Mouse (Mus musculus) G1E (cell line): ENCODE data around the gene Dhrs9. TPM values are rescaled to one million over a fixed set of nuclear protein-coding genes. Genes with fewer than 3 reads are reported as not detected.

Source experiments
- ATAC-seq: 2 replicates; pipeline ENCODE4 v1.8.0; 2016; ENCODE audit warnings: mild to moderate bottlenecking; ENCODE audit not compliant: insufficient number of reproducible peaks, poor library complexity, low FRiP score, severe bottlenecking; ENCODE audit errors: extremely low read depth
- DNase-seq: peaks from one replicate; pipeline ENCODE4 v3.0.0; 2012; ENCODE audit warnings: low spot score
- H3K27me3 ChIP-seq: 2 replicates; pipeline ENCODE4 v1.6.1; 2012; ENCODE audit warnings: mild to moderate bottlenecking, low read length, inconsistent platforms; ENCODE audit not compliant: insufficient read depth
- H3K36me3 ChIP-seq: replicated peaks from 2 replicates; pipeline ENCODE3; 2012; ENCODE audit warnings: mild to moderate bottlenecking, inconsistent platforms
- H3K4me1 ChIP-seq: 2 replicates; pipeline ENCODE4 v1.6.1; 2012; ENCODE audit warnings: low read depth, low read length, inconsistent platforms, mixed read lengths; ENCODE audit not compliant: insufficient read depth
- H3K4me3 ChIP-seq: 2 replicates; pipeline ENCODE4 v1.5.1; 2012; ENCODE audit warnings: low read depth, mild to moderate bottlenecking, inconsistent platforms, low read length, moderate library complexity, mixed read lengths
- H3K9me3 ChIP-seq: replicated peaks from 2 replicates; pipeline ENCODE4 v1.6.1; 2012; ENCODE audit warnings: inconsistent platforms
- CTCF ChIP-seq: IDR thresholded peaks from 2 replicates; pipeline ENCODE4 v1.5.1; 2012; ENCODE audit warnings: low read depth, low read length, inconsistent platforms, mixed read lengths
- GATA1 ChIP-seq: IDR thresholded peaks from 2 replicates; pipeline ENCODE4 v1.6.1; 2012; ENCODE audit warnings: borderline replicate concordance, low read length, inconsistent platforms, mixed read lengths
- GATA2 ChIP-seq: IDR thresholded peaks from 2 replicates; pipeline ENCODE4 v1.6.1; 2012; ENCODE audit warnings: low read depth, low read length, inconsistent platforms, borderline replicate concordance
- POLR2AphosphoS5 ChIP-seq: IDR thresholded peaks from 2 replicates; pipeline ENCODE4 v1.6.1; 2012; ENCODE audit warnings: low read depth, low read length, inconsistent platforms; ENCODE audit not compliant: insufficient replicate concordance
- TAL1 ChIP-seq: conservative IDR thresholded peaks from 2 replicates; pipeline ENCODE4 v1.6.1; 2012; ENCODE audit warnings: low read depth, low read length, inconsistent platforms, mixed read lengths
- polyA plus RNA-seq: library from polyadenylated mRNA; stranded (reverse); fragments of >175 nt; gene quantifications from 2 replicates; pipeline ENCODE4 v1.2.3, GENCODE M21; 2012
- total RNA-seq, 2 experiments: library from RNA; stranded (forward) in 1 of 2; stranded (reverse) in 1 of 2; fragments of 200-1000 nt in 1 of 2; fragments of >200 nt in 1 of 2; fragmentation: Nextera tagmentation in 1 of 2; gene quantifications; 2 replicates each; pipeline ENCODE4 v1.2.3; 2014 to 2017

Dhrs9 gene
- total and polyA plus RNA-seq, 3 experiments = 0.16 TPM; not detected in 2

- ATAC-seq (no peak), DNase-seq (no peak)
- H3K4me1 ChIP-seq = no peaks in the 10 kb centered on the region
- H3K36me3 ChIP-seq = no peaks in the 10 kb centered on the region
- H3K9me3 ChIP-seq = no peaks in the 10 kb centered on the region
- TF ChIP-seq POLR2AphosphoS5 (no peak), GATA1 (no peak), GATA2 (no peak), CTCF (no peak), TAL1 (no peak)
- no peak overlapping the region for H3K4me3 ChIP-seq
- H3K27me3 ChIP-seq = no peaks in the 10 kb centered on the region
These were observed 15.5 kb downstream of the Dhrs9 start for GRCm38 (mm10) chr2:69395597-69396248.

DNA sequence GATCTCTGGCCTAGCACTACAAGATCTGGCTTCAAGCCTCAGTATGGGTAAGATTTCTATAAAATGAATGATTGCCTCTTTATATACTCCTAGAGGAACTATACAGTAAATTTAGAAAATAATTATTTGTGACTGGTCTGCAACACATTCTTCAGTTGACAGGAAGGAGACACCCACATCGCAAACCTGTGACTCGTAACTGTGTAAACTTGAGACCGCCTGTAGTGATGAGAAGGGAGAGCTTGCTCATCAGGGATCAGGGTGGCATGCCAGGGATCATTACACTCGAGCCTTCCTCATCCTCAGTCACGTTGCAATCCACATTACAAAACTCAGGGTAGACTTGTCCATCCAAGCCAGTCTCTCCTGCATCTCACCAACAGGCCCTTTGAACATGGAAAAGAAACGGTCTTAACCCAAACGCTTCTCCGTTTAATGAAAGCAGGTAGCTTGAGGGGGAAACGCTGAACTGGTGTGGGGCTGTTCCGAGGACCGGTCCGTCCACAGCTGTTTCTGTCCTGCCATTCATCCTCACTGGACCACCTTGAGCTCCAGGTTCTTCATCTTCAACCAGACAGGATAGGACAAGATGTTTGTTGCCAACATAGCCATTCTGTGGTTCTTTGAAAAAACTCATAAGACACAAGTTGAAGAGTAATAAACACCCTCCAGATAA, 16.7 kb downstream of the Dhrs9 start:
- TF ChIP-seq CTCF (no peak), TAL1 (no peak), GATA1 (no peak), POLR2AphosphoS5 (no peak), GATA2 (no peak)
- H3K4me1 ChIP-seq = no peaks in the 10 kb centered on the region
- no peak for DNase-seq
- no peaks in the 10 kb centered on the region for H3K36me3 ChIP-seq
- H3K9me3 ChIP-seq = no peaks in the 10 kb centered on the region
- no peak overlapping the region for H3K4me3 ChIP-seq
- ATAC-seq = no peak
- no peaks in the 10 kb centered on the region for H3K27me3 ChIP-seq

DNA sequence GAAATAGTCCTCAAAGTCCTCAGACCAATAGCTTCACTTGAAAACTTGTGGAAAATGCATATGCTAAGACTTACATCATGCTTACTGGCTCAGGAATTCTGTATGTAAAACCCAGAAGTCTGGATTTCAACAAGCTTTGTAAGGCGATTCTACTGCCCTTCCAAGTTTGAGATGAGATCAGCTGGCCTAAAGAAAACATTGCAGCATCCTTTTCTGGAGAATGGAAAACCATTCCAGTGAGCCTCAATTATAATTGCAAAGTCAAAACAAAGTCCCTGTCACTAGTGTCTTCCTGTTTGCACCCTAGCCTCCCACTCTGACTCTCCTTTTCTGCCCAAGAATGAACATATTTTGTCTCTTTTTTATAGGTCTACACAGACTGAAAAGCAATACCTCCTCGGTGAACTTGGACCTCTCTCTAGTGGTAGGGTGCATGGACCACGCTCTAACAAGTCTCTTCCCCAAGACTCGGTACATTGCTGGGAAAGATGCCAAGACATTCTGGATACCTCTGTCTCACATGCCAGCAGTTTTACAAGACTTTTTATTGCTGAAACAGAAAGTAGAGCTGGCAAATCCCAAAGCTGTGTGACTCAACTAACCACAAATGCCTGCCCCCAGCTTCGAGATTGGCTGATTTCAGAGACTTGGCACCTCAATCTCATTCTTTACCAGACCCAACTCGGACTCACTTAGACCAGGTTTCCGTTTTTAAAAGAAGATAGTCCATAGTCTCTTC, 20.8 kb downstream of the Dhrs9 start:
- H3K9me3 ChIP-seq = no peaks in the 10 kb centered on the region
- no peaks in the 10 kb centered on the region for H3K27me3 ChIP-seq
- ATAC-seq (no peak), DNase-seq (no peak)
- no peaks in the 10 kb centered on the region for H3K4me1 ChIP-seq
- TF ChIP-seq GATA1 (no peak), TAL1 (no peak), GATA2 (no peak), POLR2AphosphoS5 (no peak), CTCF (no peak)
- H3K36me3 ChIP-seq = no peaks in the 10 kb centered on the region
- no peak overlapping the region for H3K4me3 ChIP-seq

- no peak for DNase-seq
- no peaks in the 10 kb centered on the region for H3K9me3 ChIP-seq
- no peaks in the 10 kb centered on the region for H3K4me1 ChIP-seq
- TF ChIP-seq GATA1 (no peak), GATA2 (no peak), POLR2AphosphoS5 (no peak), CTCF (no peak)
- H3K36me3 ChIP-seq = no peaks in the 10 kb centered on the region
- no peak overlapping the region for H3K4me3 ChIP-seq
- ATAC-seq = no peak
- H3K27me3 ChIP-seq = no peaks in the 10 kb centered on the region
These were observed 21.6 kb downstream of the Dhrs9 start for GRCm38 (mm10) chr2:69401891-69402290.

DNA sequence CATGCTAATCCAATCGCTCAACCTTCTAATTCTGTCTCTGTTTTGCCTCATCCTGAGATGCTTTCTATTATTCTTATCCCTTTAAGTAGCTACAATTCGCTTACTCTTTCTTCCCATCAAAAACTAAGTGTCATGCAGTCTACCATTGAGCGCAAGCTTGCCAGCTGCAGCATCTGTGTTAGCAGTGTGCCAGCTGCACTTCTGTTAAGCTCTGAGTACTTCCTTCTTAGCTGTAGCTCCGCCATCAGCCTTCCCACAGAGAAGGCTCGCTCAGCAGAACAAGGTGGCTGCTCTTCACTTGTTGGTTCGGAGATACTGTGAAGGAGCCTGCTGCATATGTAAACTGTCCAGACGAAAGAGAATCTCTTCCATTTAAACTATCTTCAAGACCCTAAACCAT, 22.1 kb downstream of the Dhrs9 start:
- H3K36me3 ChIP-seq = no peaks in the 10 kb centered on the region
- TF ChIP-seq CTCF = no peak
- H3K27me3 ChIP-seq = no peaks in the 10 kb centered on the region
- ATAC-seq (no peak), DNase-seq (no peak)
- no peaks in the 10 kb centered on the region for H3K9me3 ChIP-seq
- no peaks in the 10 kb centered on the region for H3K4me1 ChIP-seq
- no peak overlapping the region for H3K4me3 ChIP-seq

- H3K36me3 ChIP-seq = no peaks in the 10 kb centered on the region
- H3K27me3 ChIP-seq = no peaks in the 10 kb centered on the region
- ATAC-seq = no peak
- TF ChIP-seq POLR2AphosphoS5 = no peak
- no peak for TF ChIP-seq CTCF
- no peak for TF ChIP-seq GATA1
- H3K9me3 ChIP-seq = no peaks in the 10 kb centered on the region
- no peaks in the 10 kb centered on the region for H3K4me1 ChIP-seq
- H3K4me3 ChIP-seq = no peak overlapping the region
- DNase-seq = no peak
These were observed 25.4 kb downstream of the Dhrs9 start for GRCm38 (mm10) chr2:69405692-69406091.
